Mouse (Mus musculus) layer of hippocampus, postnatal 14 days (tissue): ENCODE measurements around the gene Bcl3. TPM values are rescaled to one million over a fixed set of nuclear protein-coding genes. Genes with fewer than 3 reads are reported as not detected.
A peak's percentile ranks its signal among the peaks of the same experiment; 100 is the strongest.

Experiments
- DNase-seq, 2 experiments: peaks; one replicate each; pipeline ENCODE4 v3.0.0; 2021 to 2022; ENCODE audit warnings: low spot score in 2 of 2, mixed read lengths in 1 of 2
- total RNA-seq, 2 experiments: library from RNA; stranded (reverse); gene quantifications; 2 replicates each; pipeline ENCODE4 v1.2.3; 2021

Bcl3 gene
- total RNA-seq, 2 experiments from 2014 or later = 0.38 to 0.78 TPM

GRCm38 (mm10) chr7:19834055-19834454, 11.5 kb upstream of the Bcl3 start:
- no peak for DNase-seq

- DNase-seq = no peak
Observed at GRCm38 (mm10) chr7:19831837-19832236, 9.3 kb upstream of the Bcl3 start.

- DNase-seq = peak in 1 of 2 experiments; percentile 39
Observed at GRCm38 (mm10) chr7:19830682-19831156, 8.1 kb upstream of the Bcl3 start.

GRCm38 (mm10) chr7:19829694-19830093, 7.1 kb upstream of the Bcl3 start:
- DNase-seq = no peak

GRCm38 (mm10) chr7:19826756-19827155, 4.2 kb upstream of the Bcl3 start:
- DNase-seq = no peak

GRCm38 (mm10) chr7:19824182-19824973, 1.8 kb upstream of the Bcl3 start:
- DNase-seq = no peak

GRCm38 (mm10) chr7:19823256-19824181, 949 bp upstream of the Bcl3 start:
- no peak for DNase-seq

- DNase-seq = no peak
Observed at GRCm38 (mm10) chr7:19822193-19822592, 377 bp downstream of the Bcl3 start.

GRCm38 (mm10) chr7:19821633-19822032, 937 bp downstream of the Bcl3 start:
- no peak for DNase-seq

GRCm38 (mm10) chr7:19820347-19821048, 2.1 kb downstream of the Bcl3 start:
- DNase-seq = no peak

GRCm38 (mm10) chr7:19818875-19819274, 3.7 kb downstream of the Bcl3 start:
- DNase-seq = no peak

- no peak for DNase-seq
Observed at GRCm38 (mm10) chr7:19818440-19818839, 4.1 kb downstream of the Bcl3 start.

GRCm38 (mm10) chr7:19817382-19818105, 5.0 kb downstream of the Bcl3 start:
- peak in 1 of 2 experiments; percentile 13 for DNase-seq

- peak in 1 of 2 experiments; percentile 28 for DNase-seq
Observed at GRCm38 (mm10) chr7:19816224-19816771, 6.3 kb downstream of the Bcl3 start.

GRCm38 (mm10) chr7:19815296-19816223, 7.0 kb downstream of the Bcl3 start:
- DNase-seq = no peak

- no peak for DNase-seq
Observed at GRCm38 (mm10) chr7:19813579-19814122, 8.9 kb downstream of the Bcl3 start.

GRCm38 (mm10) chr7:19813161-19813560, 9.4 kb downstream of the Bcl3 start:
- no peak for DNase-seq

- DNase-seq = no peak
Observed at GRCm38 (mm10) chr7:19811114-19811513, 11.5 kb downstream of the Bcl3 start.

GRCm38 (mm10) chr7:19809369-19809768, 13.2 kb downstream of the Bcl3 start:
- no peak for DNase-seq
